Mouse (Mus musculus): ENCODE results near the gene Otp. TPM values are rescaled to one million over a fixed set of nuclear protein-coding genes. Genes with fewer than 3 reads are reported as not detected.

Gene Otp
- polyA plus RNA-seq, 1 experiment = 0.04 TPM

GRCm38 (mm10) chr13:94928086-94928485 lies 52.7 kb downstream of the Otp start:
- Histone ChIP-seq H3K27ac (ENCODE audit: insufficient read depth, low read length) (no peak overlapping the region), H3K4me3 (ENCODE audit: insufficient read depth, low read length) (no peak overlapping the region), H3K4me1 (ENCODE audit: control insufficient read depth, insufficient read depth, low read length) (no peaks in the 10 kb centered on the region)
- TF ChIP-seq POLR2A (IDR thresholded peaks at IDR 0.05; ENCODE audit: extremely low read depth, insufficient read depth, low read length) (no peak), CTCF (IDR thresholded peaks at IDR 0.05; ENCODE audit: extremely low read depth, insufficient read depth, low read length) (no peak)

Other genes starting within 250 kb of the Otp start
- gene Tbca, start 86.7 kb upstream of the Otp start, polyA plus RNA-seq (2012; rRNA removed) = 209 and 223 TPM in 2 replicates
- 24.8 and 25.1 TPM in 2 replicates for gene Wdr41, start 100.7 kb downstream of the Otp start, polyA plus RNA-seq (2012; rRNA removed)